Mouse (Mus musculus) right cerebral cortex, postnatal 25 days (tissue): ENCODE measurements around the gene Mfsd2b.
"Not testable (repeated sequence)": the region's sequence is repeated elsewhere in the genome, so short reads cannot be mapped to it uniquely, and the experiment has no call there.

ENCODE experiments used
- DNase-seq: peaks from one replicate; pipeline ENCODE4 v3.0.0; 2022

The Mfsd2b gene

DNA sequence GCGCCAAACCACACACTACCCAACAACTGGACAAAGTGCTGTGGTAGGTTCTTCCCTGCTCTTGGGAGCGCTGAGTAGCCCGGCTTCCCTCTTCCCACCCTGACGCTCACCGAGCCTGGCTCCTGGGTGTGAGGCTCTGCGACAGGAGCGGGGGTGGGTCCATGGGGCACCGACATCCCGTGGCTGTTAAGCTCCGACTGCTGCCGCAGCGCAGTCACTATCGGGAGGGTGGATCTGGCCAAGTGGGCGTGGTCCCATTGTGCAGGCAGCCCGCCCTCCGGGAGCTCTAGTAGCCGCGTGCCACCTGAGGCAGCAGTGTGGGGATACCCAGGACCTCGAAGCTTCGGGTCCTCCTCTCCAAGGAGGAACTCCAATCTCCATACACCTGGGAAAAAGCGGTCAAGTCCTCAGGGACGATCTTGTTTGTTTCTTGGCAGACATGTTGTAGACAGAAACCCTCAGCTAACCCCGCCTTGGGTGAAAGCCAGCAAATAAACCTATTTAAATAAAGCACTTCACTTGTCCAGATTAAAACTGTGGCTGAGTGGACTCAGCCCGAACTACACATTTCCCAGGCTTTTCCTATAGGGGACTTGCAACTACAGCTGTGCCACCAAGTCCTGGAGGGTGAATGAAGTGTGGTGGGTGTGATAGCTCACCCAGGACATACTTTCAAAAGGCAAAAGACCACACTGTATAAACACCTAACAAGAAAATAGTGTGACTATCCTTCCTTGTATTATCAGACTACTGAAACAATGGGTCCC lies at the start of gene Mfsd2b:
Gene Mfsd2b (minus strand): TSS at position 199 of the 767 bp plus-strand sequence.
- DNase-seq: peak; percentile 33

GRCm38 (mm10) chr12:4917805-4918591 lies 43.8 kb upstream of the Mfsd2b start:
- peak; percentile 58 for DNase-seq

- DNase-seq: peak; percentile 99
These were observed 43.0 kb upstream of the Mfsd2b start, which contains the start of gene Atad2b for GRCm38 (mm10) chr12:4916994-4917804. TSS of gene Atad2b (plus strand) at chr12:4917353.

- no peak for DNase-seq
These were observed 40.8 kb upstream of the Mfsd2b start for GRCm38 (mm10) chr12:4914944-4915343.

DNA sequence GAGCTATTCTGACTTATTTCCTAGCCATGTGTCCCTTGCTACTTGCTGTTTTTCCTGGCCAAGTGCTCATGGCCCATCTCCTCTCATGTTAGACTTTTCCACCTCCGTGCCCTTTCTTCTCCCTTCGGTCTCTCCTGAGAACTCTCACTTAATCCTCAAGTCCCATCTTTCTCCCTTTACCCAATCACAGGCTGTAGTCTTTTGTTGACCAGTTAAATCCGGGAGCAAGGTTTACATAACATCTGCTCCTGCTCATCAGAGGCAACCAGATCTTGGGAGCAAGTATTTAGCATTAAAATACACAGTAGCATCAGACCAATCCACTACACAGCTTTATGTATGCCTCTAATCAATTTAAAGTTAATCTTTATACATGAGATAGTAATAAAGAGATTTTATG lies 40.3 kb upstream of the Mfsd2b start:
- no peak for DNase-seq

- DNase-seq: no peak
These were observed 37.6 kb upstream of the Mfsd2b start for GRCm38 (mm10) chr12:4911716-4912115.

DNA sequence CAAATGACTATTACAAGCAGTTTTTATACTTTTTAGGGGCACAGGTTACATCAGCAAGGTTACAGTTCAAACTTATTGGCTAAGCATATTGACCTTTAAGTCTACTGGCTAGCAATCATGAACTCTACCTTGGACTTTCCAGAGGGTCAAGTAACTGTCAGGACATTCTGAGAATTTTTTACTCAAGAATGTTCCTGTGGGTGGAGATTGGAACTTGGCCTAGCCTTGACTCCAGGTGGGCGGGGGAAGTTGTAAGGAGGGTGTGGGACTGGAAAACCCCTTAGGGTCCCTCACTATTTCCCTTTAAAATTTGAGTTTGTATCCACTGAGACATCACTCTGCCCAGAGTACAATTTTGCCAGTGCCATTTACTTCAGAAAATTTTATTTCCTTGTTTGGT lies 36.3 kb upstream of the Mfsd2b start:
- DNase-seq: not testable (repeated sequence)

DNA sequence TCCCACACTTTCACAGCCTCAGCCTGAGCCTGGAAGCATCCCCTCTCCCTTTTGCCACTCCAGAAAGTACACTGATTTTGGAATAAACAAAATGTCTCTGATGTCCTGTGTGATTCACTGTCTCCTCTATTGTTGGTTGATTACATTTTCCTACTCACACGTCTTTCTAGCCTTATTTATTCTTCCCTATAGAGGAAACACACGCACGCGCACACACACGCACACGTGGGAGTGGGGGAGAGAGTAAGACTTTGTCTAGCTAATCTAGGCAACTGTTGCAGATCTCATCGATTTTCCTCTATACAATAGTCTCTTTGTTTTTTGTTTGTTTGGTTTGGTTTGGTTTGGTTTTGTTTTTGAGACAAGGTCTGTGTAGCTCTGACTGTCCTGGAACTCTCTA lies 34.2 kb upstream of the Mfsd2b start:
- no peak for DNase-seq

DNA sequence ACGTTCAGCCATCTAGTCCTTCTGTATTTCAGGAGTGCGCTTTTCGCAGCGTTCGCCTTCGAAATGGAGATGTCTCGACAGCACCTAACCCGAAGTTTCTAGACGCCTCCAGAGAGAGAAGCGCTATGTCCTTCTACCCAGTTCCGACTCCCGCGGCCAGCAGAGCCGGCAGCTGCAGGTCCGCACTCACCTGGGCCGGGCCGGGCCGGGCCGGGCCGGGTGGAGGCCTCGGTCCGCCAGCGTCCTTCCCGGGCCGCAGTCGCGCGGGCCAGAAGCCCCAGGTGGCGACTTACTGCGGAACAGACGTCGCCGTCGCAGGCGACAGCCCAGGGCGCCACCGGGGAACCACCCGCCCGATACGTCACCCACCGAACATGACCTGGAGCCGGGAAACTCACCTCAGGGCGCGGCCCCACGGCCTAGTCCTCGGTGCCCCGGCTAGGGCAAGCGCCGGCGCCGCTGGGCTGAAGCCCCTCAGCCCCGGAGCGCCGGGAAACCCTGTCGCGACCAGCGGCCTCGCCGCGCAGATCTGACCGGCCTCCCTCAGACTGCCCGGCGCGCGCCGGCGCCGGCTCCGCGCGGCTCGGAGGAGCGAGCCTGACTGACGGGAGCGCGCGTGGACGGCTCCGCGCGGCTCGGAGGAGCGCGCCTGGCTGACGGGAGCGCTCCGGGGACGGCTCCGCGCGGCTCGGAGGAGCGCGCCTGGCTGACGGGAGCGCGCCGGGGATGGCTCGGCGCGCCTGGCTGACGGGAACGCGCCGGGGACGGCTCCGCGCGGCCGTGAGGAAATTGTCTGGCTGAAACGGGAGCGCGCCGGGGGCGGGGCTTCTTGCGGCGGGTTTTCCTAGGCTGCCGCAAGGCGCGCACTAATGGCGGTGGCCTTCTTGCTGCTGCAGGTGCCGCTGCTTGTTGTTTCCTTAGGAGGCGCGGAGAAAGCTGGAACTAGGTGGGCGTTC lies 33.1 kb upstream of the Mfsd2b start, which contains the start of gene Ubxn2a:
Gene Ubxn2a (minus strand): TSS at position 755 of the 956 bp plus-strand sequence.
- peak; percentile 94 for DNase-seq

DNA sequence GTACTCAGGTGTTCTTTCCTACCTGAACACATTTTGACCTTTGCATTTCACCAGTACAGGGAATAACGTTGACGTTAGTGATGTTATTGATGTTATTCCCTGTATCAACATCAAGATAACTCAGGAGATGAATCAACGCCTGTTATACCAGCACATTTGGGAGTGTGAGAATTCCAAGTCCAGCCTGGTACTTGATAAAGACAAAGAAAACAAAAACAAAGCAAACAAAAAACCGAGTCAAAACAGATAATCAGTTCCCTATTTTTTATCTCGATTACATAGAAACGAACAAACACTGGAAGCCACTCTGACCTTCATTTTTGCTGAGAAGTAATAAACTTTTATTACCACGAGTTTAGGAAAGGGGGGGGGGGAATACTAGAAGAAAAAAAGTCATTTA lies 32.3 kb upstream of the Mfsd2b start:
- no peak for DNase-seq

- no peak for DNase-seq
These were observed 31.8 kb upstream of the Mfsd2b start for GRCm38 (mm10) chr12:4905946-4906345.

DNA sequence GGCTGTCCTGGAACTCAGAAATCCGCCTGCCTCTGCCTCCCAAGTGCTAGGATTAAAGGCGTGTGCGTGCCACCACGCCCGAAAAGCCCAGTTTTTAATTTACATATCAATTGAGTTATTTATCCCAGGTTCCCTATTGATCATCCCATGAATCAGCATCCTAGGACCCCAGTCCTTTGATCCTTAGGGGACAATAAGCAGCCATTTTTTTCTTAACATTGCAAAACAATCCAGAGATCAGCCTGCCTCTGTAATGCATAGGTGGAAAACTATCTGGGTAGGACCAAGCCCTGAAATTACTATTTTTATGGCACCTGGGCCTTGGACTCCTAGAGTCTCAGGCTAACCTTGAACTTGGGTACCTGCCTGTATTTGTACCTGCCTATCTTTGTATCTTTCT lies 23.9 kb upstream of the Mfsd2b start:
- no peak for DNase-seq

DNA sequence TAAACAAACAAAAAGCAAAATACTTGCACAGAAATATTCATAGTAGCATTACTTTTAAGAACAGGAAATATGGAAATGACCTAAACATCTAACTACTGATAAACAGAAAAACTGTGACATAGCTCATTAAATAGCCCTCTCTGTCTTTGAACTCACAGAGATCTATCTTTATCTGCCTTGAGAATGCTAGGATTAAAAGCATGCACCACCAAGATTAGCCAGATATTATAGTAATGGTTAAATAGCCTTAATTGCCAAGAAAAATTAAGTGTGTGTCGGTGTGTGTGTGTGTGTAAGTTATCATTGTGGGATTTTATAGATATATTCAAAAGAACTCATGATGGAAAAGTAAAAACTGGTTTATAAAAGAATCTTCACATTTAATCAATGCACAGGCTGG lies 15.7 kb upstream of the Mfsd2b start:
- DNase-seq: no peak

- DNase-seq: no peak
These were observed 15.1 kb upstream of the Mfsd2b start for GRCm38 (mm10) chr12:4889251-4889650.

- DNase-seq: no peak
These were observed 14.6 kb upstream of the Mfsd2b start for GRCm38 (mm10) chr12:4888739-4889138.

- not testable (repeated sequence) for DNase-seq
These were observed 12.4 kb upstream of the Mfsd2b start for GRCm38 (mm10) chr12:4886581-4886980.

DNA sequence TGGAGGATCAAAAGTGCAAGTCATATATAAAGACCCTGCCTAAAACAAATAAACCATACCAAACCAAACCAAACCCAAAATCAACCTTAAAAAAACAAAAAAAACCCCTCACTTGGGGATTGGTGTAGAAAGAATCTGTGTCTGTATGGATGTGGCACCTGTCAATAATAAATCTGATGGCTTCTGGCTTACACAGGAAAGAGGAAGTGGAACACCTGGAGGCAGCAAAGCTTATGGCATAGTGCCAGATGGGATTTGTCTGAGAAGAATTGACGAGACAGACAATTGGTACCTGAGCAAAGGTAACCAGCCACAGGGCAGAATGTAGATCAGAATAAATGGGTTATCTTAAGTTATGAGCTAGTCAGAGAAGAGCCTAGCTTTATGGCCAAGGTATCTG lies 10.9 kb upstream of the Mfsd2b start:
- DNase-seq: no peak

DNA sequence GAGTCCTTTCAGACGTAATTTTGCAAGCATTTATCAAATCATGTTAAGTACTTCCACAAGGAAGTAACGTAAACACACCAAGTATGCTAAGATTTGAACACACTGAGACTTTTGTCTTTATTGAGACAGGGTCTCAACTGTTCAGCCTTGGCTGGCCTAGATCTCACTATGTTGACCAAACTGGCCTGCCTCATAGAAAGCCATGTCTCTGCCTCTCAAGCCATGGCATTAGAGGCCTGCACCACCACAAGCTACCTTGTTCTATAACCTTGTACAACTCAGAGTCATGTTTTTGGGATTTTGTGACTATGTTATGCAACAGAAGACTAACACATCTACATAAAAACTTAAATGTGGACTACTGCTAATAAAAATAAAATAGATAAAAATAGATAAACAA lies 7.9 kb upstream of the Mfsd2b start:
- DNase-seq: no peak

DNA sequence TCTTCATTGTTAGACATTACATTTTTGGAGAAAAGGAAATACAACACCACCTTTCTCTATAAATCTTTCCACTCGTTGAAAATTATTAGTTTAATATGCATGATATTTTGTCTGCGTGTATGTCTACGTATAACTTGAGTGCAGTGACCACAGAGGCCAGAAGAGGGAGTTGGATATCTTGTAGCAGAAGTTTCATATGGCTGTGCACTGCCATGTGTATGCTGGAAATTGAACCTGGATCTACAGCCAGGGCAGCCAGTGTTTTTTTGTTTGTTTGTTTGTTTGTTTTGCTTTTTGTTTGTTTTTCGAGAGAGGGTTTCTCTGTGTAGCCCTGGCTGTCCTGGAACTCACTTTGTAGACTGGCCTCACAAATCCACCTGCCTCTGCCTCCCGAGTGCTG lies 4.9 kb upstream of the Mfsd2b start:
- no peak for DNase-seq

GRCm38 (mm10) chr12:4878296-4878783 lies 4.2 kb upstream of the Mfsd2b start:
- DNase-seq: no peak

DNA sequence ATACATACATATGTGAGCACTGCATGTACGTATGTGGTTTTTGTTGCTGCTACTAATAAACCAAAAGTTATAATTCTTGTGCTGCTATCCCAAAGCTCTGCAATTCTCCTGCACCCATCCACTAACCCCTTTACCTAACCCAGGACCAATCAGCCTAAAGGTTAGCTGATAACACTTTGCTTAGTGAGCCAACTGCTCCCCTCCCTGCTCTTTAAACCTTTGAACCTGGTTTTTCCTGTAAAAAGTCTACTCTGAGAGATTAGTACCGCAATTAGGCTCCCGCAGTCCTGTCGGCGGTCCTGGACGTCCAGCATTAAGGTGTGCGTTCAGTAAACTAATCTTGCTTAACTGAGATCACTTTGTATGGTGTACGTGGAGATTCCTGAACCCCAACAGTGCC lies 1.5 kb upstream of the Mfsd2b start:
- DNase-seq: no peak

- DNase-seq: no peak
These were observed 628 bp downstream of the Mfsd2b start for GRCm38 (mm10) chr12:4873531-4873930.
